Mouse (Mus musculus) erythroblast, embryonic 14.5 days (primary cell): Measurements from ENCODE around the gene Zxdc.

ENCODE experiments used
- GATA1 ChIP-seq: IDR thresholded peaks from 2 replicates; pipeline ENCODE4 v1.6.1; 2012; ENCODE audit warnings: low read length, inconsistent platforms, mixed read lengths
- TAL1 ChIP-seq: IDR thresholded peaks from 3 replicates; pipeline ENCODE4 v1.6.1; 2012; ENCODE audit warnings: low read length, inconsistent platforms, mixed read lengths

DNA sequence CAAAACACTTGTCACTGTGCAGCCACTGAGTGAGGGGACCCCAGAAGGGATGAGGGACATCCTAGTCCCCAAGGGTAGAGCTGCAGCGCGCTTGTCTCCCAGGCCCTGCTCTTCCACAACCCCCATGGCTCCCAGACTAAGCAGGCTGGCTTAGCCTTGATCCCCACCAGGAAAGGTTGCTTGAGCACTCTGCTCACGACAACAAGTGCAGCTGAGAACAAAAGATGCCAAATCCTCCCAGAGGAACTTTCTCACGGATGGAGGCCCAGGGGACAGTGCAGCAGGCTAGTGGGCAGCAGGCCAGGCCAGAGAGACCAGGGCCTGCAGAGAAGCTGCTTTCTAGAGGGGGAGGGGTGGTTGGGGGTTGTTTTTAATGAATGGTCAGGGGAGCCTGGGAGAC, 77.6 kb downstream of the Zxdc start:
- TF ChIP-seq TAL1, result no peak
- no peak for TF ChIP-seq GATA1
